Comparison of ENCODE assay signal across 16 mouse cellular contexts in genomic region chr4:123025418-123025817, GRCm38 (mm10). TPM values are rescaled to one million over a fixed set of nuclear protein-coding genes. Genes with fewer than 3 reads are reported as not detected.
DNase-seq lines count a peak whose midpoint lies in the region; ATAC-seq and TF ChIP-seq lines count a peak whose summit lies in the region.
"Had no signal": no experiment of that assay in that cellular context is flagged by ENCODE, and none has a peak within 500 bp of the region (broad histone marks: within the 10 kb centered on the region; RNA-seq: fewer than 3 reads in every experiment).

No protein-coding gene starts in this region.

- no peak overlapping the region for H3K4me3 ChIP-seq in forebrain, embryonic 15.5 days
- no peak overlapping the region for H3K4me3 ChIP-seq in forebrain, embryonic 10.5 days
- no peak overlapping the region for H3K4me3 ChIP-seq in left cerebral cortex, adult 2 months
- no peak overlapping the region for H3K4me3 ChIP-seq in neural tube, embryonic 13.5 days
- no peak overlapping the region for H3K4me3 ChIP-seq in neural tube, embryonic 15.5 days (replicated peaks)
- H3K4me3 ChIP-seq: embryonic facial prominence, embryonic 12.5 days; heart, embryonic 12.5 days; limb, embryonic 10.5 days had no signal

- ATAC-seq in forebrain, embryonic 15.5 days (replicated peaks), result no peak
- no peak for ATAC-seq in neural tube, embryonic 13.5 days (ENCODE audit: low read depth)
- no peak for ATAC-seq in neural tube, embryonic 15.5 days (ENCODE audit: low FRiP score)

- no peak for TF ChIP-seq CTCF in left cerebral cortex, adult 2 months (IDR thresholded peaks at IDR 0.05)

- H3K9me3 ChIP-seq in forebrain, embryonic 15.5 days, result no peaks in the 10 kb centered on the region
- no peaks in the 10 kb centered on the region for H3K9me3 ChIP-seq in forebrain, embryonic 10.5 days
- H3K9me3 ChIP-seq in neural tube, embryonic 13.5 days, result no peaks in the 10 kb centered on the region
- no peaks in the 10 kb centered on the region for H3K9me3 ChIP-seq in neural tube, embryonic 15.5 days (replicated peaks)
- H3K9me3 ChIP-seq: embryonic facial prominence, embryonic 12.5 days; heart, embryonic 12.5 days; limb, embryonic 10.5 days had no signal

- WGBS in forebrain, embryonic 15.5 days, result 89% methylated on average over 2 of the region's 2 CpGs
- WGBS in forebrain, embryonic 10.5 days, result 89% methylated on average over 2 of the region's 2 CpGs
- 80% methylated on average over 2 of the region's 2 CpGs for WGBS in neural tube, embryonic 13.5 days
- WGBS in neural tube, embryonic 15.5 days, result 66% methylated on average over 2 of the region's 2 CpGs

- H3K4me2 ChIP-seq in forebrain, embryonic 15.5 days (replicated peaks), result no peak overlapping the region
- H3K4me2 ChIP-seq in neural tube, embryonic 13.5 days, result no peak overlapping the region
- no peak overlapping the region for H3K4me2 ChIP-seq in neural tube, embryonic 15.5 days
- H3K4me2 ChIP-seq: embryonic facial prominence, embryonic 12.5 days; heart, embryonic 12.5 days had no signal

- H3K27me3 ChIP-seq in forebrain, embryonic 15.5 days, result no peaks in the 10 kb centered on the region
- H3K27me3 ChIP-seq in forebrain, embryonic 10.5 days (ENCODE audit: poor library complexity, severe bottlenecking), result no peaks in the 10 kb centered on the region
- H3K27me3 ChIP-seq in neural tube, embryonic 13.5 days, result no peaks in the 10 kb centered on the region
- no peaks in the 10 kb centered on the region for H3K27me3 ChIP-seq in neural tube, embryonic 15.5 days (replicated peaks)
- H3K27me3 ChIP-seq: embryonic facial prominence, embryonic 12.5 days; heart, embryonic 12.5 days had no signal

- H3K27ac ChIP-seq in forebrain, embryonic 15.5 days (replicated peaks), result peak overlapping the region; percentile 19
- no peak overlapping the region for H3K27ac ChIP-seq in forebrain, embryonic 10.5 days
- H3K27ac ChIP-seq in left cerebral cortex, adult 2 months, result peak overlapping the region; percentile 38; the same call in 1 of the 2 replicates
- H3K27ac ChIP-seq in neural tube, embryonic 13.5 days (replicated peaks), result peak overlapping the region; percentile 28; the same call in 1 of the 2 replicates
- peak overlapping the region; percentile 48 for H3K27ac ChIP-seq in neural tube, embryonic 15.5 days (replicated peaks)
- H3K27ac ChIP-seq: embryonic facial prominence, embryonic 12.5 days; limb, embryonic 10.5 days had no signal

- H3K4me1 ChIP-seq in forebrain, embryonic 15.5 days, result peaks cover 5% of the 10 kb centered on the region; the same call in 1 of the 2 replicates
- no peaks in the 10 kb centered on the region for H3K4me1 ChIP-seq in forebrain, embryonic 10.5 days
- peaks cover 26% of the 10 kb centered on the region for H3K4me1 ChIP-seq in neural tube, embryonic 13.5 days (replicated peaks)
- peaks cover 18% of the 10 kb centered on the region for H3K4me1 ChIP-seq in neural tube, embryonic 15.5 days
- H3K4me1 ChIP-seq: embryonic facial prominence, embryonic 12.5 days; limb, embryonic 10.5 days had no signal

- intact Hi-C loops in left cerebral cortex, adult 2 months (cut with DNase I), result no loop called here

- DNase-seq in forebrain, embryonic 10.5 days (ENCODE audit: extremely low spot score, low spot score), result no peak
- DNase-seq in left cerebral cortex, adult 2 months (ENCODE audit: extremely low spot score in 1 of 2, low spot score in 2 of 2), result no peak
- no peak for DNase-seq in left cerebral cortex, adult 8-10 months (ENCODE audit: low spot score in 2 of 2)
- DNase-seq in neural tube, embryonic 10.5 days (ENCODE audit: extremely low spot score, low spot score), result no peak
- DNase-seq in cerebellum, adult 18-20 months, result no peak
- DNase-seq: adrenal gland, adult 8-10 months; cerebellum, adult 2 months; heart, postnatal 36 days; lung, postnatal 36 days; right cerebral cortex, postnatal 4 days had no signal

- peaks cover 31% of the 10 kb centered on the region; the same call in 1 of the 2 replicates for H3K36me3 ChIP-seq in forebrain, embryonic 15.5 days
- H3K36me3 ChIP-seq in forebrain, embryonic 10.5 days (replicated peaks), result peaks cover 91% of the 10 kb centered on the region
- H3K36me3 ChIP-seq in neural tube, embryonic 13.5 days, result peaks cover 40% of the 10 kb centered on the region
- H3K36me3 ChIP-seq in neural tube, embryonic 15.5 days, result peaks cover 6% of the 10 kb centered on the region; the same call in 1 of the 2 replicates

- H3K9ac ChIP-seq in forebrain, embryonic 15.5 days (replicated peaks), result no peak overlapping the region
- H3K9ac ChIP-seq in neural tube, embryonic 13.5 days, result no peak overlapping the region
- H3K9ac ChIP-seq in neural tube, embryonic 15.5 days (replicated peaks), result no peak overlapping the region
- H3K9ac ChIP-seq: embryonic facial prominence, embryonic 12.5 days; heart, embryonic 12.5 days had no signal

RNA-seq across cellular contexts. Expression of gene Trit1, which starts 9.0 kb away (rescaled TPM):
- 31.6 and 33.5 TPM in 2 replicates for polyA plus RNA-seq in forebrain, embryonic 15.5 days (2015; fragmentation: Nextera tagmentation; extraction: Ambion mirVana)
- polyA plus RNA-seq in forebrain, embryonic 10.5 days (2016; fragmentation: Nextera tagmentation; extraction: Ambion mirVana), result 23.8 and 25.9 TPM in 2 replicates
- 10 to 100 TPM; 17.9 to 21.8 TPM for total RNA-seq in left cerebral cortex, adult 2 months (2021)
- 10 to 100 TPM; 16.0 to 20.3 (median 18.8) TPM for total RNA-seq in left cerebral cortex, adult 8-10 months (2022)
- 23.0 and 27.2 TPM in 2 replicates for polyA plus RNA-seq in neural tube, embryonic 13.5 days (2015; fragmentation: Nextera tagmentation; extraction: Ambion mirVana)
- 21.0 and 21.9 TPM in 2 replicates for polyA plus RNA-seq in neural tube, embryonic 15.5 days (2015; fragmentation: Nextera tagmentation; extraction: Ambion mirVana)

RNA-seq across cellular contexts. Expression of gene Mycl, which starts 30.0 kb away (rescaled TPM):
- polyA plus RNA-seq in forebrain, embryonic 15.5 days (2015; fragmentation: Nextera tagmentation; extraction: Ambion mirVana), result 88.8 and 91.3 TPM in 2 replicates
- polyA plus RNA-seq in forebrain, embryonic 10.5 days (2016; fragmentation: Nextera tagmentation; extraction: Ambion mirVana), result 39.7 and 42.7 TPM in 2 replicates
- total RNA-seq in left cerebral cortex, adult 2 months (2021), result 10 to 100 TPM; 11.3 to 12.0 TPM
- 10 to 100 TPM; 12.1 to 13.1 (median 12.4) TPM for total RNA-seq in left cerebral cortex, adult 8-10 months (2022)
- 59.6 and 61.3 TPM in 2 replicates for polyA plus RNA-seq in neural tube, embryonic 13.5 days (2015; fragmentation: Nextera tagmentation; extraction: Ambion mirVana)
- polyA plus RNA-seq in neural tube, embryonic 15.5 days (2015; fragmentation: Nextera tagmentation; extraction: Ambion mirVana), result 38.2 and 52.3 TPM in 2 replicates
